Mouse (Mus musculus) lung, postnatal 0 days (tissue): Measurements from ENCODE around the gene Apobec3. TPM values are rescaled to one million over a fixed set of nuclear protein-coding genes. Genes with fewer than 3 reads are reported as not detected.
A peak's percentile ranks its signal among the peaks of the same experiment; 100 is the strongest.
"Not testable (repeated sequence)": the region's sequence is repeated elsewhere in the genome, so short reads cannot be mapped to it uniquely, and the experiment has no call there.

Experiments
- ATAC-seq: fragments of 200-750 bp; cut with Nextera tagmentation; 2 replicates; pipeline ENCODE4 v1.8.0; 2017; ENCODE audit warnings: moderate library complexity
- DNase-seq: peaks from one replicate; pipeline ENCODE4 v3.0.0-alpha.2; 2016; ENCODE audit warnings: low spot score
- H3K27ac ChIP-seq: fragments of 300-500 bp; sonication (generic); 2 replicates; pipeline ENCODE4 v1.5.1; 2014; ENCODE audit warnings: antibody characterized with exemption, mild to moderate bottlenecking, low read length, mixed read lengths
- H3K27me3 ChIP-seq: fragments of 300-500 bp; sonication (generic); replicated peaks from 2 replicates; pipeline ENCODE4 v1.6.1; 2014; ENCODE audit warnings: low read length, mixed read lengths; ENCODE audit not compliant: insufficient read depth
- H3K36me3 ChIP-seq: fragments of 300-500 bp; sonication (generic); 2 replicates; pipeline ENCODE4 v1.6.1; 2014; ENCODE audit warnings: low read length, mixed read lengths; ENCODE audit not compliant: insufficient read depth
- H3K4me1 ChIP-seq: fragments of 300-500 bp; sonication (generic); 2 replicates; pipeline ENCODE4 v1.6.1; 2014; ENCODE audit warnings: antibody characterized with exemption, low read depth, low read length, mixed read lengths; ENCODE audit not compliant: insufficient read depth
- H3K4me2 ChIP-seq: fragments of 300-500 bp; sonication (generic); replicated peaks from 2 replicates; pipeline ENCODE4 v1.6.1; 2014; ENCODE audit warnings: low read depth, mild to moderate bottlenecking, low read length, moderate library complexity, mixed read lengths
- H3K4me3 ChIP-seq: fragments of 300-500 bp; sonication (generic); 2 replicates; pipeline ENCODE4 v1.5.1; 2014; ENCODE audit warnings: low read depth, low read length
- H3K9ac ChIP-seq: fragments of 300-500 bp; sonication (generic); replicated peaks from 2 replicates; pipeline ENCODE4 v1.6.1; 2014; ENCODE audit warnings: low read depth, mild to moderate bottlenecking
- H3K9me3 ChIP-seq: fragments of 300-500 bp; sonication (generic); 2 replicates; pipeline ENCODE4 v1.6.1; 2016; ENCODE audit warnings: low read length, mixed read lengths
- CTCF ChIP-seq: IDR thresholded peaks from 2 replicates; pipeline ENCODE4 v1.5.1; 2016; ENCODE audit warnings: antibody characterized with exemption, mild to moderate bottlenecking
- EP300 ChIP-seq: IDR thresholded peaks from 2 replicates; pipeline ENCODE4 v1.6.1; 2016; ENCODE audit warnings: antibody characterized with exemption, mild to moderate bottlenecking, control low read depth
- whole genome bisulfite sequencing: fragments of 180-500 bp; shearing (Covaris S2); extraction: QIAGEN DNeasy Blood & Tissue Kit; methylation state at CpG from one replicate; pipeline ENCODE4 v1.1.7; 2014; 5-methylcytosine and 5-hydroxymethylcytosine counted together
- polyA plus RNA-seq: library from polyadenylated mRNA; unstranded; fragments of >200 nt; fragmentation: Nextera tagmentation; extraction: Ambion mirVana; gene quantifications from 2 replicates; pipeline ENCODE4 v1.2.1, GENCODE M21; 2015

Gene Apobec3
- polyA plus RNA-seq, 1 experiment from 2014 or later = 24.8 TPM

- no peaks in the 10 kb centered on the region for H3K27me3 ChIP-seq
- H3K4me1 ChIP-seq = peaks cover 3% of the 10 kb centered on the region; the same call in 1 of the 2 replicates
- H3K4me3 ChIP-seq = no peak overlapping the region
- no peak for ATAC-seq
- no peak overlapping the region for H3K27ac ChIP-seq
- TF ChIP-seq EP300 = no peak
- no peak for TF ChIP-seq CTCF
- H3K36me3 ChIP-seq = no peaks in the 10 kb centered on the region
- no peak for DNase-seq
- no peaks in the 10 kb centered on the region for H3K9me3 ChIP-seq
- H3K4me2 ChIP-seq = no peak overlapping the region
- no peak overlapping the region for H3K9ac ChIP-seq
- 66% methylated on average over 12 of the region's 12 CpGs for WGBS
Measured at GRCm38 (mm10) chr15:79905211-79905610, 13.8 kb downstream of the Apobec3 start.

GRCm38 (mm10) chr15:79906855-79907254 lies 15.4 kb downstream of the Apobec3 start:
- WGBS = 45% methylated on average over 14 of the region's 14 CpGs
- DNase-seq (no peak), ATAC-seq (peak; percentile 47)
- Histone ChIP-seq H3K9me3 (no peaks in the 10 kb centered on the region), H3K27ac (no peak overlapping the region), H3K4me3 (no peak overlapping the region), H3K4me1 (peaks cover 1% of the 10 kb centered on the region; the same call in 1 of the 2 replicates), H3K9ac (no peak overlapping the region), H3K4me2 (no peak overlapping the region), H3K36me3 (no peaks in the 10 kb centered on the region), H3K27me3 (no peaks in the 10 kb centered on the region)
- TF ChIP-seq EP300 = no peak
- no peak for TF ChIP-seq CTCF

DNA sequence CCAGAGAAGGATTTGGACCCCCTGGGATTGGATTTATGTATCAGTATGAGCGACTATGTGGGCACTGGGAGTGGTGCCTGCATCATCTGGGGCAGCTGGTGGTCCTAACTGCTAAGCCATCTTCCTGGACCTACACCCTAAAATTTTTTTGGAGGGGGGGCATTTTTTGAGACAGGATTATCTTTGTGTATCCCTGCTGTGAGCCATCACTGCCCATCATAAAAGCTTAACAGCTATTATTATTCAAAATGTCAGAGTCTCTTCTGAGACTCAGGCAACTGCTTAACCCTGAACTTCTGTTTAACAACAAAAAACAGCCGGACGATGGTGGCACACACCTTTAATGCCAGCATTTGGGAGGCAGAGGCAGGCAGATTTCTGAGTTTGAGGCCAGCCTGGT lies 17.5 kb downstream of the Apobec3 start:
- DNase-seq, H3K27me3 ChIP-seq, H3K36me3 ChIP-seq, H3K4me1 ChIP-seq, H3K4me2 ChIP-seq, H3K9ac ChIP-seq, H3K4me3 ChIP-seq, ATAC-seq, H3K27ac ChIP-seq, H3K9me3 ChIP-seq: not testable (repeated sequence)
- WGBS = 95% methylated on average over 3 of the region's 3 CpGs

DNA sequence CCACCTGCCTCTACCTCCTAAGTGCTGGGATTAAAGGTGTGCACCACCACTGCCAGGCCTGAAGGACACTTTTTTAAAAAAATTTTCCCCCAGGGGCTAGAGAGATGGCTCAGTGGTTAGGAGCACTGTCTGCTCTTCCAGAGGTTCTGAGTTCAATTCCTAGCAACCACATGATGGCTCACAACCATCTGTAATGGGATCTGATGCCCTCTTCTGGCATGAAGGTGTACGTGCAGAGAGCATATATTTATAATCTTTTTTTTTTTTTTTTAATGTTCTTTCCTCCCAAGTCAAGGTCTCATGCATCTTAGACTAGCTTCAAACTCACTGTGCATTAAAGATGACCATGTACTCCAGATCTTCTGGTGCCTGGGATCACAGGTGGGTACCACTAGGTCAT lies 19.4 kb downstream of the Apobec3 start:
- not testable (repeated sequence) for DNase-seq, H3K27me3 ChIP-seq, H3K4me3 ChIP-seq, H3K9me3 ChIP-seq, H3K4me2 ChIP-seq, H3K27ac ChIP-seq, H3K9ac ChIP-seq, H3K36me3 ChIP-seq, ATAC-seq, H3K4me1 ChIP-seq
- 89% methylated on average over 1 of the region's 1 CpGs for WGBS
- TF ChIP-seq CTCF = peak; percentile 43

DNA sequence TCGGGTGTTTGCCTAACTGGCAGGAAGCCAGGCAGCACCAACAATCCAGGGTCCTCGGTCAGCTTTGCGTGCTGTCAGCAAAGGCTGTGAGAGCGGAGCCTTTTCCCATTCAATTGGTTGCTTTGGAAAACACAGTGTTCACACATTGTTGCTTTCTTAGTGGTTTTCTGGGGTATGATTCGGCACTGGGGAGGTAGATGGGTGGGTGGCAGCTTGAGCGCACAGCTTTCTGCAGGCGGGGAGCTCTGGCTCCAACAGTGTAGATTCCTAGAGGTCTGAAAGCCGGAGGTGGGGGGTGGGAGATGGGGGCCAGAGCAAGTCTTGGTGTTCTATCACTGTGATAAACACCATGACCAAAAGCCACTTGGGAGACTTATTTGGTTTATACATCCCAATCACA lies 19.9 kb downstream of the Apobec3 start:
- 54% methylated on average over 8 of the region's 8 CpGs for WGBS

GRCm38 (mm10) chr15:79913761-79914346 lies 22.4 kb downstream of the Apobec3 start:
- DNase-seq = no peak
- Histone ChIP-seq H3K36me3 (no peaks in the 10 kb centered on the region), H3K9me3 (no peaks in the 10 kb centered on the region), H3K27ac (no peak overlapping the region), H3K4me2 (no peak overlapping the region), H3K4me3 (no peak overlapping the region), H3K4me1 (no peaks in the 10 kb centered on the region), H3K27me3 (no peaks in the 10 kb centered on the region), H3K9ac (no peak overlapping the region)
- ATAC-seq = no peak
- TF ChIP-seq EP300 = no peak
- TF ChIP-seq CTCF = no peak
- 71% methylated on average over 6 of the region's 6 CpGs for WGBS

More for the DNA sequence above, 19.9 kb downstream of the Apobec3 start:
- Histone ChIP-seq H3K4me2 (no peak overlapping the region), H3K4me1 (no peaks in the 10 kb centered on the region), H3K9me3 (no peaks in the 10 kb centered on the region), H3K36me3 (no peaks in the 10 kb centered on the region), H3K27ac (no peak overlapping the region), H3K27me3 (no peaks in the 10 kb centered on the region), H3K9ac (no peak overlapping the region), H3K4me3 (no peak overlapping the region)
- DNase-seq (no peak), ATAC-seq (no peak)
- TF ChIP-seq EP300 (no peak), CTCF (no peak)

- 0 out of 2 replicates have a peak, but pooled peaks have one; percentile 39 for ATAC-seq
- no peak overlapping the region for H3K4me2 ChIP-seq
- H3K27me3 ChIP-seq = no peaks in the 10 kb centered on the region
- TF ChIP-seq EP300 = no peak
- TF ChIP-seq CTCF = peak; percentile 54
- no peak overlapping the region for H3K9ac ChIP-seq
- WGBS = 78% methylated on average over 3 of the region's 3 CpGs
- no peaks in the 10 kb centered on the region for H3K4me1 ChIP-seq
- H3K4me3 ChIP-seq = no peak overlapping the region
- DNase-seq = no peak
- no peak overlapping the region for H3K27ac ChIP-seq
- no peaks in the 10 kb centered on the region for H3K9me3 ChIP-seq
- no peaks in the 10 kb centered on the region for H3K36me3 ChIP-seq
Measured at GRCm38 (mm10) chr15:79914357-79914756, 22.9 kb downstream of the Apobec3 start.
